ENCODE assay signal across 16 mouse cellular contexts in the genomic region with DNA sequence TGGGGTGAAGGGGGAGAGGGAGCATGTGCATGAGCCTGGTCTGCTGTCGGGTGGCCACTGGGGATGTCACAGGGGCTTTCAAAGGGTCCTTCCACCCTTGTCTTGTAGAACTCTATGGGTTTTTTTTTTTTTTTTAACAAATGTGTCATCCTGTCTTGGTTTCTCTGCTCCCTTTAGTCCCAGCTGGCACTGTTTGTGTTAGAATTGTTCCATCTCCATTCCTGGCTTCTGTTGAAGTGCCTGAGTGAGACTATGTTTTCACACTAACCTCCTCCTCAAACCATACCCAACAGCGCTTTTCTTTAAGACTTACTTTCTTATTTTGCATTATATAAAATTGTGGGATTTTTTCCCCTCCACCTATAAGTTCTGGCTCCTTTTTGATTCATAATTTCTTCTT. TPM values are rescaled to one million over a fixed set of nuclear protein-coding genes. Genes with fewer than 3 reads are reported as not detected.
"Had no signal": no experiment of that assay in that cellular context is flagged by ENCODE, and none has a peak within 500 bp of the region (broad histone marks: within the 10 kb centered on the region; RNA-seq: fewer than 3 reads in every experiment).

No protein-coding gene starts in this region.

- H3K4me3 ChIP-seq: limb, embryonic 12.5 days; megakaryocyte, embryonic 14.5 days; midbrain, embryonic 12.5 days had no signal

- H3K4me2 ChIP-seq: limb, embryonic 12.5 days; lung, embryonic 14.5 days; midbrain, embryonic 12.5 days had no signal

- H3K36me3 ChIP-seq: limb, embryonic 12.5 days; midbrain, embryonic 12.5 days had no signal

- H3K9me3 ChIP-seq: limb, embryonic 12.5 days; megakaryocyte, embryonic 14.5 days; midbrain, embryonic 12.5 days had no signal

- DNase-seq: kidney, adult 8-10 months; kidney, postnatal 25 days; layer of hippocampus, postnatal 36 days; liver; lung, postnatal 14 days; right cerebral cortex, postnatal 4 days; spleen, adult 18-20 months; thymus, adult 2 months; thymus, postnatal 25 days had no signal

- H3K27me3 ChIP-seq: limb, embryonic 12.5 days; midbrain, embryonic 12.5 days had no signal

- H3K9ac ChIP-seq: limb, embryonic 12.5 days; liver, embryonic 14.5 days; lung, embryonic 14.5 days; midbrain, embryonic 12.5 days had no signal

- H3K4me1 ChIP-seq: megakaryocyte, embryonic 14.5 days had no signal

- H3K27ac ChIP-seq: liver, embryonic 14.5 days; macrophage; midbrain, embryonic 12.5 days had no signal

RNA-seq across cellular contexts. Expression of a gene that starts 50.8 kb away (rescaled TPM):
- total RNA-seq: left cerebral cortex, postnatal 25 days had no signal
- polyA plus RNA-seq: limb, embryonic 12.5 days; midbrain, embryonic 12.5 days had no signal
